Mouse (Mus musculus): Measurements from ENCODE around the gene Dsn1. TPM values are rescaled to one million over a fixed set of nuclear protein-coding genes. Genes with fewer than 3 reads are reported as not detected.

Gene Dsn1
- total RNA-seq, 2 experiments from 2014 or later = 5.9 to 7.1 TPM

GRCm38 (mm10) chr2:157030804-157031203 lies 23.9 kb upstream of the Dsn1 start:
- intact Hi-C loops (cut with DNase I) = no loop called here
- peak; percentile 77 to 92 for DNase-seq (ENCODE audit: extremely low spot score in 1 of 2, low spot score in 2 of 2)

- DNase-seq (ENCODE audit: extremely low spot score in 1 of 2, low spot score in 2 of 2) = no peak
- intact Hi-C loops (cut with DNase I) = no loop called here
Measured at GRCm38 (mm10) chr2:157028261-157028660, 21.3 kb upstream of the Dsn1 start.

- peak in 1 of 2 experiments; percentile 75 for DNase-seq (ENCODE audit: extremely low spot score in 1 of 2, low spot score in 2 of 2)
- intact Hi-C loops (cut with DNase I) = no loop called here
Measured at GRCm38 (mm10) chr2:157027106-157028008, 20.4 kb upstream of the Dsn1 start.

DNA sequence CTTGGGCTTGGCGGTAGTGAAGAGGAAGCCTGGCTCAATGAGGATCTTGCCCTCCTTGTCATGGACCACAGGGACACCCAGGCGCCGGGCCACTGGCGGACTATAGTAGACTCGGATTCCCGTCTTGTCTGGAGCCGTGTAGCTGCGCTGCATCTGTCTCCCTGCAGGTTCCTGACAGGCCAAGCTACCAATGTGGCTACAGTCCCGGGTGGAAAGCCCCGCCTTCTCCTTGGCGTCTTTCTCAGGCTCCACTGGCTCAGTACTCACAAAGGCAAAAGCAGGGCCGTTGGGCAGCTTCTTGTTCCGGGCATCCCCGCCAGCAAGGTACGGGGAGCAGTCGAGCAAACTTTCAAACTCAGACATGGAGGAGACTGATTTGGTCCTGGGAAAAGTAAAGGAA lies 14.2 kb upstream of the Dsn1 start:
- intact Hi-C loops (cut with DNase I) = no loop called here

DNA sequence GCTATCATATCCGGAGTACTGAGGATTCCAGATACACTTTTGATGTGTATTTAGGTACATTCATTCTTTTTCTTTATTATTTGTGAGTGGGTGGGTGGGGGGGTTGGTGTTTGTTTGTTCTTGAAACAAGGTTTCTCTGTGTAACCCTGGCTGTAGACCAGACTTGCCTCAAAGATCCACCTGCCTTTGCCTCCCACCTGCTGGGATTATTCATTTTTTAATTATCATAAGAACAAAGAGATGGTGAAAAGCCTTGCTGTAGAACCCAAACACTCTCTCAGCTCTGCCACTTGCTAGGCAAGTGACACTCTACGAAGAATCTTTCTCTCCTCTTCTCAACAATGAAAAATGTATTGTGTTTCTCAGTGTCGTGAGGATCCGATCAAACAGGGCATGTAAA lies 12.3 kb upstream of the Dsn1 start:
- intact Hi-C loops (cut with DNase I) = no loop called here
- no peak for DNase-seq (ENCODE audit: extremely low spot score in 1 of 2, low spot score in 2 of 2)

More for the DNA sequence above, 14.2 kb upstream of the Dsn1 start:
- no peak for DNase-seq (ENCODE audit: extremely low spot score in 1 of 2, low spot score in 2 of 2)

- no peak for DNase-seq (ENCODE audit: extremely low spot score in 1 of 2, low spot score in 2 of 2)
- intact Hi-C loops (cut with DNase I) = no loop called here
Measured at GRCm38 (mm10) chr2:157016529-157017270, 9.7 kb upstream of the Dsn1 start.

DNA sequence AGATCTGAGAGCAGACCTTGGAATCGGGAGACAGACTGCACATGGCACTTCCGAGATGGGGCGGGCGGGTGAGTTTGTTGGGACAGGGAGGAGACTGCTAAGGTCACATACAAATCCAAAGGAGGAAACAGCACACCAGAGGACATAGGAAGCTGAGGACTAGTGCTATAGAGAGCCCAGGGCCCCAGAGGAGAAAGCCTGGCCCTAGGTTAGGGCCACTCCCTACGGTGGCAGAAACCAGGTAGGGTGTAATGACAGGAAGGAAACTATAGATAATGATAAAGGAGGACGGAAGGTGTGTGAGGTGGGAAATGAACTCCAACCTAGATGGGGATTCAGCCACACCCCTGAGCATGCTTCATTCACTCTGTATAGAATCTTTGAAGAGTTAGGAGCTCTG lies 5.4 kb upstream of the Dsn1 start:
- no peak for DNase-seq (ENCODE audit: extremely low spot score in 1 of 2, low spot score in 2 of 2)
- intact Hi-C loops (cut with DNase I) = no loop called here

GRCm38 (mm10) chr2:157010634-157011310 lies 3.8 kb upstream of the Dsn1 start:
- peak in 1 of 2 experiments; percentile 44 for DNase-seq (ENCODE audit: extremely low spot score in 1 of 2, low spot score in 2 of 2)
- intact Hi-C loops (cut with DNase I) = no loop called here

DNA sequence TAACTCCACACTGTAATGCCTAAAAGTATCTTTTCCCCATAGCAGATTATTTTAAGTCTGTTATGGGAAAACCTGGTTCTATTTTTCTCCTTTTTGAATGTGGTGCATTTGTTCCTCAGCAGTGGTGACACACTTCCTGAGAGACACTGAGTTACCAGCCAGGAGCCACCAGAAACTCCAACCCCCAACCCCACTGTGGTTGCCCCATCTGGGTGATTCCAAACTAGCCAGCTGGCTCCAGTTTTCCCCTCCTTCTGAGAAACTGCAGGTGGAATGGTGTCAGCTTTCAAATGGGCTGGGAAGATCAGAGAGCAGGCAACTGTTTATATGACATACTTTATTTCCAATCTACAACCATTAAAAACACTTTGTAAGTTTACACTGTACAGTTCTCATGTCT lies 3.2 kb upstream of the Dsn1 start:
- DNase-seq (ENCODE audit: extremely low spot score in 1 of 2, low spot score in 2 of 2) = no peak
- intact Hi-C loops (cut with DNase I) = no loop called here

- no peak for DNase-seq (ENCODE audit: extremely low spot score in 1 of 2, low spot score in 2 of 2)
- intact Hi-C loops (cut with DNase I) = no loop called here
Measured at GRCm38 (mm10) chr2:157008509-157008908, 1.6 kb upstream of the Dsn1 start.

DNA sequence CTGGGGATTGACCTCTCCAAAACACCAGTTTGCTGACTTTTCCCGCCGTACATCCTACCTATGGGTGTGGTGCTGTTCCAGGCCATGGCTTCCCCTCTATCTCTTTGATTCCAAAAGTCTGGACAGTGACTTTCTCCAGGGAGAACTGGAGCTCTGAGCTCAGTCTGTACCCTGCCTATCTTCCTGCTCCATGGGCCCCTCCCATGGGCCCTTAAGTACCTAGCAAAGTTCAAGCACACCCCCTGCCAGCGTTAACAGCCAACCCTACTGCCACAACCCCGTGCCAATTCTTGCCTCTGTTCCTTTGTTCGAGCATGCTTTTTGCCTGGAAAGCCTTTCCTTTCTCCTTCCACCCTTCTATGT lies 261 bp upstream of the Dsn1 start:
- DNase-seq (ENCODE audit: extremely low spot score in 1 of 2, low spot score in 2 of 2) = no peak
- intact Hi-C loops (cut with DNase I) = no loop called here

- no peak for DNase-seq (ENCODE audit: extremely low spot score in 1 of 2, low spot score in 2 of 2)
- intact Hi-C loops (cut with DNase I) = no loop called here
Measured at GRCm38 (mm10) chr2:157002321-157002720, 4.6 kb downstream of the Dsn1 start.

DNA sequence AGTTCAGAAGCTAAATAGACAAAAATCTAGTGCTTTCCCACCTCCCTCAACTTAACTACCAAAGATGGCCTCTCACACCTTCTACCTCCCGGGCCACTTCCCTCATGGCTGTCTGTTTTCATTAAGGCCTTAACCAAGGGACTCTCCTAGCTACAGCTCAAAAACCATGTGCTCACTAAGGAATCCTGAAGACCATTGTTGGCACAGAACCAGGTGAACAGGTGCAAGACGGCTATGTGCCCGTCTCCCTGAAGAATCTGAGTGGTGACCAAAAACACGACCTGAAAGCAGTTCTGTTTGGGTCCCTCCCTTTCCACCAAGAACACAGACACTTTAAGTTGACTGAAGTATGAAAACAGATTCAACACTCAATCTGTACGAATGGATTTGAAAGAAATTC lies 8.7 kb downstream of the Dsn1 start:
- no peak for DNase-seq (ENCODE audit: extremely low spot score in 1 of 2, low spot score in 2 of 2)
- intact Hi-C loops (cut with DNase I) = loop anchor here (5.0 kb wide), 2 partner anchors 96 to 126 kb away; no protein-coding TSS in a partner anchor

DNA sequence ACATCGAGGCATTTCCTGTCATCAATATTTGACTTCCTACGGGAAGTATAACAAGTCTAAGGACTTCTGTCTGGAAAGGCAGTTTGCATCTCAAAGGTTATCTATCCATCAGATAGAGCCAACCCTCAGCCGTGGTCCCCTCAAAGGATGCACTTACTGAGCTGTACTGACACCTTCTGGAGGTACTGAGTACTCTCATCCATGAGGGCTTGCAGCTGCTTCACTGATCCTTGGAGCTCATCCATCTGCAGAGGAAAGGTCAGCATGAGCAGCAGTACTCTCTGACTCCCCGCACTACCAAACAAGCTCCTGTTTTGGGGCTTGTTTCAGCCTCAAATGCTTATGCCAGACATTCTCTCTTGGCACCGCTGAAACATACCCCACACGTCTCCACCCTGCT lies 10.4 kb downstream of the Dsn1 start:
- DNase-seq (ENCODE audit: extremely low spot score in 1 of 2, low spot score in 2 of 2) = peak; percentile 56 to 64
- intact Hi-C loops (cut with DNase I) = loop anchor here (5.0 kb wide), 2 partner anchors 94 to 124 kb away; no protein-coding TSS in a partner anchor

- intact Hi-C loops (cut with DNase I) = no loop called here
- peak; percentile 96 to 97 for DNase-seq (ENCODE audit: extremely low spot score in 1 of 2, low spot score in 2 of 2)
Measured at GRCm38 (mm10) chr2:156991470-156992319, 15.3 kb downstream of the Dsn1 start, which contains the start of gene Ndrg3. TSS of gene Ndrg3 (minus strand) at chr2:156992056.

DNA sequence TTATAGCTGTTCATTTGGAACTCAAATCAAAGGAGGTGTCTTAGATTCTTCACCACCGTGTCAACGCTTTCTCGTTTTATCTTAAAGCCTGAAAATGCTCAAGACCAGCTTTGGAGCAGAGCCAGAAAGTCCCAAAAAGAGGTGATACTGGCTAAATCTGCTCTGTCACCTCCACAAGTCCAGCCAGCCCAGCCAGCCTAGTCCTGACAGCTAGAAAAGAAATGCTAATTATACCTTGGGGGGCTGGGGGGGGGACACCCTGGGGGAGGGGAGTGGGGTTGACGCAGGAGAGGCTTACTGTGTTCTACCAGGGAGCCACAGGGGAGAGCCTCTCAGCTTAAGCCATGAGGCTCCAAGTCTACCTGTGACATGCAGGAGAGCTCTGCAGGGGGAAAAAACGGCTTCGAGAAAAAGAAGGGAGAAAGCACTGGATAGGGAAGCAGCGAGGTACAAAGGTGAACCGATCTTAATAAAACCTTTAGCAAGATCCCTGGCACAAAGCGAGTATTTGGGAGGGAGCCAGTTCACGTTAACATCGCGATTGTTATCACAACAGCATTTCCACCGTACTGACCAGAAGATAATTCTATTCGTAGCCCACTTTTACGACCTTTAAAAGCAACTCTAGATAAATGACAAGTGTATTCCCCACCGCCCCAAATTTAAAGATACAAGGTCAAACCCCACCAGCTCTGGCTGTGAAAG lies 16.1 kb downstream of the Dsn1 start:
- peak; percentile 34 to 49 for DNase-seq (ENCODE audit: extremely low spot score in 1 of 2, low spot score in 2 of 2)
- intact Hi-C loops (cut with DNase I) = no loop called here

DNA sequence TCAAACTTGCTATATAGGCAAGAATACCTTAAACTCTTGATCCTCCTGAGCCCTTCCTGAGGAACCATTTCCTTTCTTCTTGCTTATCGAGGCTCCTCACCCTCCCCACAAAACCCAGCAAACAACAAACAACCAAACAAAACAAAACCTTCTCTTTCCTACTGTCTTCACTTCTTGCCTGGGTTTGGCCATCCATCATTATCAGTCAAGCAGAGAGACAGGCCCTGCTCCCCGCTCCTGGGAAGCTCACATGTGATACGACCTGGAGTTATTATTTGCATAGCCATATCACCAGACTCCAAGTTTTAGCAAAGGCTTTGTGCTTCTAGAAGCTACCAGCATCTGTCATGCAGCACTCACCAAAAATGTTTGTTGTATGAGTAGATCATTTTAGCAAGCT lies 19.6 kb downstream of the Dsn1 start:
- intact Hi-C loops (cut with DNase I) = loop anchor here (5.0 kb wide), 1 partner anchor 35 kb away; no protein-coding TSS in a partner anchor

DNA sequence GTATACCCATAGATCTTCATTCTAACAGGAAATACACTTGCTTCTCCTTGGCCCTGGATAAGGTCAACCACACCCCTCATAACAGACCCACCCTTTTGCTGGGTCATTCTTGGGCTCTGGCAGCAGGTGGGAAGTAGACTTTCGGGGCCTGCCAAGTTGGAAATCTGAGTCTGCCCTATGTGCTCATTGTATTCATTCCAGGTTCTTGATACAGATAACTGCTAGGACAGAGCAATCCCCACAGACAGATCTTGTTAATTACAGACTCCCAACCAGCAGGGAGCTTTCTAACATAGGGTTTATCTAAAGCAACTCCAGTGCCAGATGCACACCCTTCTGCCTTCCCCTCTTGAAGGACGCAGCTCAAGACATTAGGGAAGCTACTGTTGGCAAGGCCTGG lies 24.1 kb downstream of the Dsn1 start:
- DNase-seq (ENCODE audit: extremely low spot score in 1 of 2, low spot score in 2 of 2) = no peak
- intact Hi-C loops (cut with DNase I) = no loop called here

More for the DNA sequence above, 19.6 kb downstream of the Dsn1 start:
- DNase-seq (ENCODE audit: extremely low spot score in 1 of 2, low spot score in 2 of 2) = no peak
